Mouse (Mus musculus) CH12.LX (cell line): ENCODE measurements around the gene Rita1. TPM values are rescaled to one million over a fixed set of nuclear protein-coding genes. Genes with fewer than 3 reads are reported as not detected.
A peak's percentile ranks its signal among the peaks of the same experiment; 100 is the strongest.

Source experiments
- DNase-seq: peaks from one replicate; pipeline ENCODE4 v3.0.0-alpha.2; 2013; ENCODE audit errors: extremely low read depth
- H3K27ac ChIP-seq: 2 replicates; pipeline ENCODE4 v1.5.1; 2012; ENCODE audit warnings: low read depth, mild to moderate bottlenecking, control low read depth, moderate library complexity; ENCODE audit not compliant: insufficient read depth
- H3K27me3 ChIP-seq: replicated peaks from 2 replicates; pipeline ENCODE3; 2012; ENCODE audit warnings: inconsistent platforms
- H3K36me3 ChIP-seq, 2 experiments: replicated peaks in 1 of 2; 2 replicates each; pipeline versions ENCODE3 to v1.6.1; 2012; ENCODE audit warnings: inconsistent platforms in 1 of 2, low read length in 1 of 2, mild to moderate bottlenecking in 1 of 2, mixed read lengths in 1 of 2, moderate library complexity in 1 of 2; ENCODE audit not compliant: control insufficient read depth in 1 of 2, insufficient read depth in 1 of 2
- H3K4me1 ChIP-seq, 2 experiments: 2 replicates each; pipeline ENCODE4 v1.6.1; 2012; ENCODE audit warnings: inconsistent platforms in 1 of 2, moderate library complexity in 1 of 2; ENCODE audit not compliant: insufficient read depth in 2 of 2, control insufficient read depth in 1 of 2
- H3K4me2 ChIP-seq: 2 replicates; pipeline ENCODE4 v1.6.1; 2012; ENCODE audit warnings: low read depth, mild to moderate bottlenecking, control low read depth; ENCODE audit not compliant: poor library complexity, insufficient read depth, severe bottlenecking
- H3K4me3 ChIP-seq, 3 experiments: fragments of 150-350 bp in 1 of 3; sonication (generic) in 1 of 3; replicated peaks in 1 of 3; 2 replicates each; pipeline versions ENCODE3 to v1.5.1; 2011 to 2012; ENCODE audit warnings: low read depth in 2 of 3, low read length in 2 of 3, mild to moderate bottlenecking in 2 of 3, moderate library complexity in 2 of 3, control low read depth in 1 of 3, improper control_type of control experiment in 1 of 3, inconsistent platforms in 1 of 3, mixed read lengths in 1 of 3; ENCODE audit not compliant: poor library complexity in 1 of 3
- H3K79me2 ChIP-seq: replicated peaks from 2 replicates; pipeline ENCODE4 v1.6.1; 2012; ENCODE audit warnings: mild to moderate bottlenecking, moderate library complexity; ENCODE audit not compliant: control insufficient read depth, poor library complexity, insufficient read depth, severe bottlenecking; ENCODE audit errors: extremely low read depth
- H3K9ac ChIP-seq: 2 replicates; pipeline ENCODE4 v1.6.1; 2012; ENCODE audit warnings: low read depth, mild to moderate bottlenecking, control low read depth, moderate library complexity; ENCODE audit not compliant: insufficient read depth
- H3K9me3 ChIP-seq: replicated peaks from 2 replicates; pipeline ENCODE3; 2012; ENCODE audit warnings: low read length, inconsistent platforms, mixed read lengths
- BHLHE40 ChIP-seq: IDR thresholded peaks from 2 replicates; pipeline ENCODE4 v1.6.1; 2011; ENCODE audit warnings: mild to moderate bottlenecking, low read depth, low read length, improper control_type of control experiment
- CHD1 ChIP-seq: IDR thresholded peaks from 2 replicates; pipeline ENCODE4 v1.6.1; 2012; ENCODE audit warnings: low read depth, low read length, improper control_type of control experiment, inconsistent platforms
- CTCF ChIP-seq, 2 experiments: IDR thresholded peaks in 1 of 2; conservative IDR thresholded peaks in 1 of 2; 2 replicates each; pipeline ENCODE4 v1.5.1; 2011 to 2012; ENCODE audit warnings: low read depth in 2 of 2, low read length in 2 of 2, improper control_type of control experiment in 1 of 2, inconsistent platforms in 1 of 2, mild to moderate bottlenecking in 1 of 2, moderate library complexity in 1 of 2
- ETS1 ChIP-seq: conservative IDR thresholded peaks from 2 replicates; pipeline ENCODE4 v1.6.1; 2012; ENCODE audit warnings: low read depth, mild to moderate bottlenecking, inconsistent platforms, low read length, improper control_type of control experiment, moderate library complexity
- JUND ChIP-seq: conservative IDR thresholded peaks from 2 replicates; pipeline ENCODE4 v1.6.1; 2011; ENCODE audit warnings: low read depth, low read length, improper control_type of control experiment
- MAX ChIP-seq: IDR thresholded peaks from 2 replicates; pipeline ENCODE4 v1.6.1; 2011; ENCODE audit warnings: low read length, improper control_type of control experiment
- NELFE ChIP-seq: IDR thresholded peaks from 2 replicates; pipeline ENCODE4 v1.6.1; 2011; ENCODE audit warnings: low read depth, low read length, improper control_type of control experiment
- PAX5 ChIP-seq: IDR thresholded peaks from 2 replicates; pipeline ENCODE4 v1.6.1; 2012; ENCODE audit warnings: low read length, inconsistent platforms, mixed read lengths
- POLR2A ChIP-seq: IDR thresholded peaks from 2 replicates; pipeline ENCODE4 v1.6.1; 2011; ENCODE audit warnings: low read depth, mild to moderate bottlenecking, improper control_type of control experiment, low read length
- RAD21 ChIP-seq: IDR thresholded peaks from 2 replicates; pipeline ENCODE4 v1.6.1; 2011; ENCODE audit warnings: low read depth, mild to moderate bottlenecking, low read length, improper control_type of control experiment, moderate library complexity
- SMC3 ChIP-seq: IDR thresholded peaks from 2 replicates; pipeline ENCODE4 v1.6.1; 2011; ENCODE audit warnings: low read depth, low read length, improper control_type of control experiment
- TCF12 ChIP-seq: IDR thresholded peaks from 2 replicates; pipeline ENCODE4 v1.6.1; 2014; ENCODE audit warnings: low read depth, mild to moderate bottlenecking, inconsistent platforms, low read length, improper control_type of control experiment
- UBTF ChIP-seq: IDR thresholded peaks from 2 replicates; pipeline ENCODE4 v1.6.1; 2012; ENCODE audit warnings: low read depth, mild to moderate bottlenecking, inconsistent platforms, low read length, improper control_type of control experiment, moderate library complexity
- ZNF384 ChIP-seq: IDR thresholded peaks from 2 replicates; pipeline ENCODE4 v1.6.1; 2012; ENCODE audit warnings: low read depth, low read length, improper control_type of control experiment, inconsistent platforms
- dilution Hi-C: fragments of 300-500 bp; cut with MboI; formaldehyde crosslinking; loops from 2 replicates; pipeline ENCODE4 v1.14.3; 2020; ENCODE audit warnings: low sequenced_read_pairs; ENCODE audit not compliant: extremely low pct_unique_long_range_greater_than_20kb, extremely low pct_ligation_motif_present
- in situ Hi-C: fragments of 300-500 bp; cut with MboI; formaldehyde crosslinking; loops from 3 replicates; pipeline ENCODE4 v1.14.3; 2019; ENCODE audit warnings: low sequenced_read_pairs, low pct_ligation_motif_present, low pct_unique_long_range_greater_than_20kb, mixed read lengths
- polyA plus RNA-seq: library from polyadenylated mRNA; unstranded; fragments of >175 nt; gene quantifications from 2 replicates; pipeline ENCODE4 v1.2.1, GENCODE M21; 2012; ENCODE audit warnings: low read depth; ENCODE audit not compliant: insufficient read length
- total RNA-seq, 2 experiments: library from RNA; depleted of rRNA; stranded (reverse); fragments of 300-350 nt in 1 of 2; fragments of >200 nt in 1 of 2; gene quantifications; 2 replicates each; pipeline ENCODE4 v1.2.3; 2012 to 2014

The Rita1 gene
- total and polyA plus RNA-seq, 3 experiments: 6.3 to 10.2 (median 7.3) TPM

DNA sequence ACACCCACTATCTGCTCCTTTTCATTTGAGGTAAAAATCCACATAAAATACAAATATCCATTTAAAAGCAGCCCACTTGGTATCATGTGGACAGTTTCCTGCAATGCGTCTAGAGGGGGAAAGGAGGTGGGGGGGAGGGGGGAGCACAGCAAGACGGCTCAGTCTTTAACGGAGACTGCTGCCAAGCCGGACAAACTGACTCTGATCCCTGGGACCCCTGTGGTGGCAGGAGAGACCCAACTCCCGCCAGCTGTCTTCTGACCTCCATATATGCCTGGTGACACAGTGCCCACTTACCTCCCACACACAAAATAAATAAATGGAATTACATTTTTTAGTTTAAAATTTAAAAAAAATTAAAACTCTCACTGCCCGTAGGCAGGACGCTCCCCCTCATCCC is 8.9 kb downstream of the Rita1 start:
- DNase-seq: no peak
- in situ Hi-C loops: loop anchor here (25.0 kb wide), 2 partner anchors 341 to 466 kb away; no protein-coding TSS in a partner anchor
- TF ChIP-seq UBTF: no peak
- TF ChIP-seq PAX5: no peak
- Histone ChIP-seq H3K4me2 (no peak overlapping the region), H3K4me3 (no peak overlapping the region), H3K27me3 (peaks cover 2% of the 10 kb centered on the region), H3K4me1 (peaks cover 3 to 10% of the 10 kb centered on the region in 2 experiments), H3K9ac (no peak overlapping the region), H3K36me3 (peaks cover 0 to 17% of the 10 kb centered on the region in 2 experiments), H3K9me3 (no peaks in the 10 kb centered on the region), H3K27ac (no peak overlapping the region), H3K79me2 (no peaks in the 10 kb centered on the region)
- dilution Hi-C loops: no loop called here

DNA sequence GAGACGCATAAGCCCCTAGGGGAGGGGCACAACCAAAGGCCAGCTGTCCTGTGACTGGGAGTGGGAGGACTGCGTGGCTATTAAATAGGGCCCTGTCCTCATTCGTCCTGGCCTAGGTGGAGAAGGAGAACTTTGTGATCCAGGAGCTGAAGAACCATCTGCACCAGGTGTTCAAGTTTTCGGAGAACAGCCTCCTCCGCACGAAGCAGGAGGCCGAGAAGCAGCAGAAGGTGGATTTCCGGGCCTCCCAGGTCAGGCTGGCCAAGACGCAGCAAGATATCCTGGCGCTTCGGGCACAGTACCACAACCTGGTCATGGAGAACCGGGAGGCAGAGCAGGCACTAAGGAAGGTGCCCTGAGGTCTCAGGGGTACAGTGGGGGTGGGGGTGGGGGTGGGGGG is 10.2 kb downstream of the Rita1 start:
- peaks cover 3 to 10% of the 10 kb centered on the region in 2 experiments for H3K4me1 ChIP-seq
- H3K4me2 ChIP-seq: no peak overlapping the region
- H3K4me3 ChIP-seq: no peak overlapping the region
- H3K9ac ChIP-seq: no peak overlapping the region
- no peaks in the 10 kb centered on the region for H3K79me2 ChIP-seq
- H3K9me3 ChIP-seq: no peaks in the 10 kb centered on the region
- H3K36me3 ChIP-seq: peaks cover 0 to 12% of the 10 kb centered on the region in 2 experiments
- no peak for DNase-seq
- H3K27me3 ChIP-seq: peaks cover 6% of the 10 kb centered on the region
- H3K27ac ChIP-seq: no peak overlapping the region
- TF ChIP-seq MAX (no peak), JUND (no peak), CTCF (conservative IDR thresholded peaks at IDR 0.05 in 1 of 2, IDR thresholded peaks at IDR 0.05 in 1 of 2; ENCODE audit: low read depth in 2 of 2, low read length in 2 of 2) (no peak), NELFE (no peak), POLR2A (no peak), UBTF (no peak), SMC3 (no peak), ZNF384 (no peak), TCF12 (no peak), BHLHE40 (no peak), ETS1 (no peak)
- in situ Hi-C loops: loop anchor here (25.0 kb wide), 2 partner anchors 340 to 465 kb away; no protein-coding TSS in a partner anchor
- dilution Hi-C loops: no loop called here

DNA sequence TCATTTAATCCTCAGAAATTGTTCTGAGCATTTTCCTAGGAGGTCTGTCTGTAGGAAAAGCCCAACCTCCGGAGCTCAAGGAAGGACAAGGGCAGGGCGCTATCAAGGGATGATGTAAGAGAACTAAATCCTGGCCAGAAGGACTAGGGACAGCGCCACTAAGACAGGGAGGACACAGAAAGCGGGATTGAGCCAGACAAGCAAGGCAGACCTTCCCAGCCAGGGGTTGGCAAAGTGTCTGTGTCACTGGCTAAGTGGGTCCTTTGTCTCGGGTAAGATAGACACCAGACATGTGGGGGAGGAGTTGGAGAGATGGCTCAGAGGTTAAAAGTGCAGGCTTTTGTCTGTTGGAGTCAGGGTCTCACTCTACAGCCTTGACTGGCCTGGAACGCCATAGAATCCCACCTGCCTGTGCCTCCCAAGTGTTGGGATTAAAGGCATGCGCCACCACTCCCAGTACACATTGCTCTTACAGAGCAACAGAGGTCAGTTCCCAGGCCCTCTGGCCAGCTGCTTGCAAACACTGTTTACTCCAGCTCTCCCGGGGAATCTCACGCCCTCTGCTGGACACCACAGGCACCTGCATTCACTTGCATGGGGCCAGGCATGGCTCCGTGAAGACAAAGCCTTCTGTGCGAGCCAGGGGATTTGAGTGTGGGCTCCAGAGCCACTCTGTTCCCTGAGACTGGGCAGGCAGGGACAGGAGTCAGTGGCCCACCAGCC is 11.3 kb downstream of the Rita1 start:
- Histone ChIP-seq H3K36me3 (peaks cover 0 to 2% of the 10 kb centered on the region in 2 experiments), H3K27me3 (peaks cover 13% of the 10 kb centered on the region), H3K79me2 (no peaks in the 10 kb centered on the region), H3K4me2 (no peak overlapping the region), H3K4me3 (no peak overlapping the region), H3K9me3 (no peaks in the 10 kb centered on the region), H3K9ac (no peak overlapping the region), H3K4me1 (peaks cover 3% of the 10 kb centered on the region in 2 experiments; a peak in 3 of 4 replicates), H3K27ac (no peak overlapping the region)
- TF ChIP-seq CTCF (conservative IDR thresholded peaks at IDR 0.05 in 1 of 2, IDR thresholded peaks at IDR 0.05 in 1 of 2; ENCODE audit: low read depth in 2 of 2, low read length in 2 of 2) (peak; percentile 41 to 72; a peak in 3 of 4 replicates), RAD21 (peak; percentile 46), SMC3 (peak; percentile 66), CHD1 (no peak)
- no peak for DNase-seq
- in situ Hi-C loops: loop anchor here (25.0 kb wide), 2 partner anchors 339 to 464 kb away; no protein-coding TSS in a partner anchor
- dilution Hi-C loops: no loop called here
